Mouse (Mus musculus) liver, postnatal 0 days (tissue): ENCODE results near the gene Clstn2.

Source experiments
- CTCF ChIP-seq: sonication (generic); IDR thresholded peaks from 2 replicates; pipeline ENCODE4 v1.5.1; 2016; ENCODE audit warnings: antibody characterized with exemption, low read depth
- EP300 ChIP-seq: IDR thresholded peaks from 2 replicates; pipeline ENCODE4 v1.6.1; 2016; ENCODE audit warnings: antibody characterized with exemption, low read depth, mild to moderate bottlenecking

GRCm38 (mm10) chr9:98032573-98033272 lies at the start of gene Clstn2:
- TF ChIP-seq CTCF (no peak), EP300 (no peak)
